Mouse (Mus musculus) mouse trophoblast stem cell (cell line): ENCODE measurements at regions not wholly inside any gene's neighbourhood (a gene's known extent, or its start where the extent isn't known, plus 50 kb on each side); places are given as distances from the start of the nearest gene placed in this dataset.
"Not testable (repeated sequence)": the region's sequence is repeated elsewhere in the genome, so short reads cannot be mapped to it uniquely, and the experiment has no call there.

Source experiments
- in situ Hi-C, 2 experiments: fragments of 300-500 bp; cut with MseI, MboI; formaldehyde crosslinking; loops; 2 replicates in 1 of 2; 3 replicates in 1 of 2; pipeline ENCODE4 v1.15.1; 2025

DNA sequence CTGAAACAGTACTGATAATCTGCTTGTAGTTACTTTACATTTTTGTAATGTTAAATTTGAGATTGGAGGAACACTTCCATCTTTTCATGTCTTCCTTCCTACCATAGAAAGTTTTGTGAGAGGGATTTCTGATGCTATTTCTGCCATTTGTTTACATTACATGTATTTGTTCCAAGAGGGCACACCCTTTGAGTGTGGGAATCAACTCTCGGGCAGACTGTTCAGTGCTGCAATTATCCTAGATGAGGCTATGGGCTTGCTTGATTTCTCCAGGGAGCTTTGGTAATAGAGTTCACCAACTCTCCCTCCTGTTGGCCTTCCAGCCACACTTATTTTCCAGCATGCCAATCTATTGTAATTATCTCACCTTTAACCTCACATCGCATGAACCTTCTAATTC, 52.4 kb downstream of the Gm13691 start:
- in situ Hi-C loops: loop anchor here (25.0 kb wide), 2 partner anchors 370 to 395 kb away; partner anchors contain the start of gene Calcrl (in 1 of the 2)

DNA sequence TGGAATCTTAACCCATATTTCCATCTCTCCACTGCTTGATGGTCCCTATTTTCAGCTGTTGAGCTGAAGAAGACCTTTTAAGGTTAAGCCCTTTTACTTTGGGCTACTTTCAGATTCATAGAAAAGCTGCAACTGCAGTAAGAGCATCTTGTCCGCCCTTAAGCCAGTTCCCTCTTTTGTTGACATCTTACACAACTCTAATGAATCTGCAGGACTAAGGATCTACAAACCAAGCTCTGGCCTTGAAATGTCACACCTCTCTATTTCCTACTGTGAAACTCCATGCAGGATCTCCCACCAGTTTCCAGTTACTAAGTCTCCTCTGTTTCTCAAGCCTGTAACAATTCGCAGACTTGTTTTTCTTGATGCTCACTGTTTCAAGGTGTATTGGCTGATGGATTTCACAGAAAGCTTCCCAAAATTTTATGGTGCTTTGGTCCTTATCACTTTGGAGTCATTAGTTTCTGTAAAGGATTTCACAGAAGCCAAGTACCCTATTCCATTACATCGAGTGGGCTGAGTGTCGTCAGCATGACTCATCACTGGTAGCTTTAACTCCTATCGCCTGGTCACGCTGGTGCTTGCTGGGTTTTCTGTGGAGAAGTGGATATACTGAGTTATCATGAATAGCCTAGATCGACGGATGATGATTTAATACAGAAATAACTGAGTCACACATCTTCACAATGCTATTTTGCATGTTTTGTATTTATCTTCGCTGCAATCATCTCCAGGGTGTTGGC, 58.2 kb downstream of the Gm13691 start:
- in situ Hi-C loops: loop anchor here (25.0 kb wide), 2 partner anchors 364 to 389 kb away; partner anchors contain the start of gene Calcrl (in 1 of the 2)

DNA sequence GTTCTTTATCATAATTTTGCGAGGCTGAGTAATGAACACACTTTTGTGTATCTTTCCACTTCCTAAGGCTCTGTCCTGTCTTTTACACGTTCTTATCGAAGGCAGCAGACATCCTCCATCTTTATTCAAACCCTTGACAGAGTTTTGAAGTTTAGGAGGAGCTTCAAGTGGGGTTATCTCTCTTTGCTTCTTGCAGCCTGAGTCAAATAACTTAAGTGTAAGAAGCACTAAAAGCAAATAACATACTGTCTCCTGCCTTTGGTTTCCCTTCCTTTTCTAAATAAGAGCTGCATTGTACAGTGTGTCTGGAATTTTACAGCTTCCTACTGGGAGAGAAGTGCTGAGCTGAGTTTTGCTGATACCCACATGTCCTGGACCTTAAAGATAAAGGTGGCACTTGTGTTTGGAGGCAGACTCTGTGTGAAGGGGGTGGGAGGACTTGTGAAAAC, 61.6 kb downstream of the Gm13691 start:
- in situ Hi-C loops: no loop called here

DNA sequence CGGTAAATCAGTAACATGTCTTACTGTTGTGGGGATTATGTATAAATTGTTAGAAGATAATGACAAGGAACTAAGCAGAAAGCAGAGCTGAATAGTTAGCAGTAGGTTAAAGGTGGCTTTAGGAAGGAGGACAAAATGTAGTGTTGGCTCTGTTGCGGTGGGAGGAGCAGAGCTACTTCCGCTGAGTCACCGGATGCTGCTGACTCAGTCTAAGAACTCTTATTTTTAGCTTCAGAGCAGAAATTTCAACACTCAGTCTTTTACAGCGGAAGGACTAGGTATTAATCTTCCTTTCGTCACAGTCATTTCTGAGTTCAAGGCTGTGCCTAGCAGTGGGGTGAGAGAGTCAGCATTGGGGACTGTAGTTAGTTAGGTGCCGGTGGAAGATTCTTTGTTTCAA, 68.9 kb downstream of the Gm13691 start:
- in situ Hi-C loops: no loop called here

DNA sequence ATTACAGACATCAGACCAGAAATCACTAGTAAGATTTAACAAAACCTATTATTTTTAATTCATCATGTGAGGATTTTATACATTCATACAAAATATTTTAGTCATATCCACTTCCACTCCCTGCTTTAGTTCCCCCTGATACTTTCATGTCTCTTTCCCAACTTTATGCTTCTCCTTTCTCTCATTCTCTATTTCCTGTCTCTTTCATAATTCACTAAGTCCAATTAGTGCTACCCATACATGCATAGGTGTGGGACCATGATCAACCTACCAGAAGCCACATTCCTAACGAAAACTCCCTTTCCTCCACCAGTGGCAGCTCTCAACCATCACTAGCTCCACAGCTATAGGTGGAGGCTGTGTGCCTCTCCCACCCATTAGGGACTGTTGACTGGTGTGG, 70.9 kb downstream of the Gm13691 start:
- in situ Hi-C loops: no loop called here

DNA sequence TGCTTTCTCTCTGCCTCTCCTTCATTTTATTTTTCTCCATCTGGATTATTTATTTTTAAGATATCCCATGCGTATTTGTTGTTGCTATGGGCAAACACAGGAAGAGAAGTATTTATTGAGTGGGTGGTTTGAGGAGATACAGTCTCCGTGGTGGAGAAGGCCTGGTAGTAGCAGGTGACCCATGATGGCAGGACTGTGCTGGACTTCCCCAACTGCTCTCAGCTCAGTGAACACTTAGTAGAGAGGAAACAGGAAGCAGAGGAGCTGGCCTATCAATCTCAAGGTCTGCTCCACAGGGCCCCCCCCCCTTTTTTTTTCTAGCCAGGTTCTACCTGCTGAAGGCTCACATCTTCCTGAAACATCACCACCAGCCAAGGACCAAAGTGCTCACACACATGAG, 74.0 kb downstream of the Gm13691 start:
- in situ Hi-C loops: no loop called here

DNA sequence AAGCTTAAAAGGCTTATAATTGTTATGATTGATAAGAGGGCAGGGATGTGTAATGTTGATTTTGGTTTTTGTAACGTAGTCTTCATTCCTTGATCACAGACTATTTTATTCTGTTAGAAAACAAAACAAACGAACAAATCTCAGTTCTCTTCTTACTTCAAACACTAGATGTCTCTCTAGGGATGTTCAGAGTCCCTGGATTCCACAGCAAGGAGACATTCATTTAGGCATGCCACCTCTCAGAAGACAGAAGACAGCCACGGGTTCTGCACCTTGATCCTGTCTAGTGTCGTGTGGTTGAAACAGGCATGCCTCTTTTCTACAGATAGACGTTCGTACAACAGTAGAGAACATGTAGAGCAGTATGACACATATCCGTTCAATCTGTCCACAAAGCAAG, 74.7 kb downstream of the Gm13691 start:
- in situ Hi-C loops: no loop called here

DNA sequence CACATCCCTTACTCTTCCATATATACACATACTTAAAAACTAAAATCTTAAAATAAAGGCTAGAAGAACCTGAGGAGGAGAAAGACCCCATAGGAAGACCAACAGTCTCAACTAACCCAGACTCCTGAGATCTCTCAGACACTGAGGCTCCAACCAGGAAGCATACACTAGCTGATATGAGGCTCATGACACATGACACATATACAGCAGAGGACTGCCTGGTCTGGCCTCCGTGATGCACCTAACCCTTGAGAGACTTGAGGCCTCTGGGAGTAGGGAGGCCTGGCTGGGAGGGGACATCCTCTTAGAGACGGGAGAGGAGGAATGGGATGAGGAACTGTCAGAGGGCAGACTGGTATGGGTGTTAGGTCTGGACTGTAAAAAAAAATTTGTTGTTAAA, 75.4 kb downstream of the Gm13691 start:
- in situ Hi-C loops: no loop called here

DNA sequence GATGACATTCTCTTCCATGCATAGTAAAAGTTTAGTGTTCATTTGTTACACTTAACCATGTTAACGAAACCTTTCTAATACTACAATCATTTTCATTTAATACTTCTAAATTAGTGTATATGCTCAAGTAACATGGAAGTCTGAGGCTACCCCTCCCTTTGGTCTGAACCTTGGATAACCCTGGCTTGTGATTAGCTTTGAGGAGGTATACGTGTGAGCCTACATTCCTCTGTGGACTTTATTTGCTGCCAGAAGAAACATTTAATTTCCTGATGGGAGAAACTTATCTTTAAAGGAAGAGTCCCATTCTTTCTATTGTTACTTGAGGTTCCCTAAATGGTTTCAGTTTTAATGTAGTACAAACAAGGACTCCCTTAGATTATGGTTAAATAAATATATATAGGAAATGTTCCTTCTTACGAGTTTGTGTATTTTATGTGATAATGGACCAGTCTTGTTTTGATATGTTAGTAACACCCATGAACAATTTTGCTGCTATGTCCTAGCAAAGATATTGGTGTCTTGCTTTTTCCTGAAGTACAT, 75.9 kb downstream of the Gm13691 start:
- in situ Hi-C loops: no loop called here

DNA sequence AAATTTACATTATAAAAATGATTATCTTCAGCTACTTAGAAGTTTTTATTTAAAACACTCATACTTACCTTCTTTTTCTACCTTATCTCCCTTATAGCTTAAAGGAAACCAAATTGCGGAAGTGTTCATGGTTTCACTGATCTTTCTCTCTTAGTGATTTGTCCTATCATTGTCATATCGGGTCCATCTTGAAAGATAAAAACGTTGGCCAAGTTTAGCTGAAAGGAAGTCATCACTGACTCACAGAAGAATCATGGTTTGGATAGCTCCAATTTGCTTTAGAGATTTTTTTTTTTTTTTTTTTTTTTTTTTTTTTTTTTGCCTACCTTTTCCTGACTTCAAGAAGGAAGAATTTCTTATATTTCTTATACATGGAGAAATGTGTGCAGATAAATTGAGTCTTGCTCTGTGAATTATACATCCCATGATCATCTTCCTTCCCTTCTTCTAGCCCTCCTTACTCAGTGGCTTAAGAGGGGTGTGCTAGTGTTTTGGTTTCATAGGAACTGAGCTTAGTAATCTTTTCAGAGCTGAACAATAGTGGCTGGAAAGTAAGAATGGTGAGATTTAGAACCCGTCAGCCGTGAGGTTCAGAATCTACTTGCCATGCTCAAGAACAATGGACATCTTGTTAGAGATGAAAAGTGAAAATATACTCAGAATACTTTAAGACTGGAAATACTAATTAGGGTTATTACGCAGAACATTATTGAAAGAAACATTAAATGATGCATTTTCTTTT, 76.6 kb downstream of the Gm13691 start:
- in situ Hi-C loops: no loop called here

DNA sequence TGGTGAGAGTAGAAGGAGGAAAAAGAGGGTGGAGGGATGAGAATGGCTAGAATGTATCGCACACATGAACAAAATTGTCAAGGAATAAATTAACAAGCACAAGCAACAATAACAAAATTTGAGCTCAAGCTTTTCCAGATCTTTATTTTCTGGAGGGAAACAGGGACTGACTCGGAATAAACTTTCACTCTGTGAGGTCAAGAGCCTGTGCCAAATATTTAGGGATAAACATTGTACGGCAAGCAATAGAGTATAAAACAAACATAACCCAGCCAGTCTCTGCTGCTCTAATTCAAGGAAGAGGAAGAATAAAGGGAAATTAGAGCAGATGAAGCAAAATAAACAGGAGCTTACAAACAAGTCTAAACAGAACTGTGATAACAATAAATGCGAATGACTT, 78.3 kb downstream of the Gm13691 start:
- in situ Hi-C loops: no loop called here

DNA sequence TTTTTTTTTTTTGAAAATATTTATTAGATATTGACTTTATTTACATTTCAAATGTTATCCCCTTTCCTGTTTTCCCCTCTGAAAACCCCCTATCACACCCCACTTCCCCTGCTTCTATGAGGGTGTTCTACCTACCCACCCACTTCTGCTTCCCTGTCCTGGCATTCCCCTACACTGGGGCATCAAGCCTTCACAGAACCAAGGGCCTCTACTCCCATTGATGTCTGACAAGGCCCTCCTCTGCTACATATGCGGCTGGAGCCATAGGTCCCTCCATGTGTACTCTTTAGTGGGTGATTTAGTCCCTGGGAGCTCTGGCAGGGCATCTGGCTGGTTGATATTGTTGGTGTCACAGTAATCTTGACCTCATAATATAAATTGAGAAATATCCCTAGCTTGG, 79.1 kb downstream of the Gm13691 start:
- in situ Hi-C loops: not testable (repeated sequence)

DNA sequence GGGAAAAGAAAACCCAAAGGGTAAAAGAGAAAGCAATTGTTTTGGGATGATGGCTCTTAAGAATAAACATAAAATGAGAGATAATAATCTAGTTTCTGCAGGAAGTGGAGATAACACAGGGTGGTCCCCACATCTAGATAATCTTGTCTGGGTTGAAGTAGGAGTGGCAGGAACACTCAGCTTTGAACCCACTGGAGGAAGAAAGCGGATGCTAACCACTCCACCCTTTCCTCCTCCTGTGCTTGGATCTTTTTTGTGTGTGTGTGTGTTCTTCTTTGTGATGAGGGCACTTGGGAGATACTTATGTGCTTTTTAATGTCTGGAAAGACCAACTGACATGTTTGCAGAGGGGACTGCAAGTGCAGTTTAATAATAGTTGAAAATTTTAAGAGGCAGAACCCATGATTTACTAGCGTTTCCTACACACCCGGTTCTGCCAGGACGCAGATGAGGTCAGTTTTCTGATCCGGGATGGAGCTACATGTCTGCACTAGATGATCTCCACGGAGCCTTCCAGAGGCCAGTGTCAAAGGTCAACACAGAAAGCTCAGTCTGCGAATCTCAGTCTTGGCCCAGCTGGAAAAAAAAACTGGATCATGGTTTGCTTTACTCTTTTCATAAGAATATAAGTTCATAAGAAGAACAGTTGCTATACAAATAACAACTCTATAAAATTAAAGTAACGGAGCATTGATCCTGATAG, 82.7 kb downstream of the Gm13691 start:
- in situ Hi-C loops: no loop called here

DNA sequence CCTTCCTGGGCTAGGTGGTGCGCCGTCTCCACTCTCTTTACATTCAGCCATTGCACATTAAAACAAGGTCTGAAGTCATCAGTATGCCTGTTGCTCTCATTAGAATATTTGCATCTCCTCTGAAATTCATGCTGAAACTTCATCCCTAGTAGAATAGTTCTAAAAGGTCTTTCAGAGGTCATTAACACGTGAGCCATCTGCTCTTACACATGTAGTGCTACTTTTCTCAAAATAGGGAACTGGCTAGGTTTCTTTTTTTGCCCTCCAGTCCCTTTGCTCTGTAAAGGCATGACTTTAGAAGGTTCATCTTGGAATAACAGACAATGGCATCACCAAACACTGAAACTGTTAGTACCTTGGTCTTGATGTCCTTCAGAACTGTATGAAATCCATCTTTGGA, 85.6 kb downstream of the Gm13691 start:
- in situ Hi-C loops: no loop called here

DNA sequence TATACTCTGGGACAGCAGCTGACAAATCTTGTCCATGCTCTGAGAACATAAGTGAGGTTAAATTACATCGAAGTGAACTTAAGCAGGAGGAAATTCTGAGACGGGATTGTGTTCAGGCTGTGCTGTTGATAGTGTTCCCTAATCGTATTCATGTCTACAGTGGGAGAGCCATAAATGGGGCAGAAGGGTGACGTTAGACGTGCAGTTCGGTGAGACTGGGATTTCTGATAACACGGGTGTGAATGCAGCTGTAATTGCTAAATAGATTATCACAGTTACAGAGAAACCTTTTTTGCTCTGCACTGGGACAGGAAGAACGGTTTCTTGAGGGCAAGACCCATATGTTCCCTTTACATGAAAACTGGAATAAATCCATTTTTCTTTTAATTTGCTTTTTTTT, 88.9 kb downstream of the Gm13691 start:
- in situ Hi-C loops: no loop called here

DNA sequence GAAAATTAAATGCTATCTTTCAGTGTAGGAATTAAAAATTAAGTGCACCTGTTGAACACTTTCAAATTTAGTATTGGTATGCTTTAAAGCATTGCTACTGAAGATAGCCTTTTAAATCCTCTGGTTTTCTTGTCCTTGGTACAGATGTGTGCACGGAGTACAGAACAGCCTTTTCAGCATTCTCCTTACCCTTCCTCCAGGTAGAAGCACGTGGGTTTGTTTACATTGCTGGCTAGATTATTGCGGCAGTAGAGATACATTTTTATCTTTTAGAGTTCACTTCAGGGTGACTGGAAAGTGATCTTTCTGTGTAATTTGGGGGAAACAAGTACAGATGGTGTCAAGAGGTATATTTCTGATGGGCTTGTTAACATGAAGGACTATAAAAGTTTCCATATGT, 89.9 kb downstream of the Gm13691 start:
- in situ Hi-C loops: no loop called here

DNA sequence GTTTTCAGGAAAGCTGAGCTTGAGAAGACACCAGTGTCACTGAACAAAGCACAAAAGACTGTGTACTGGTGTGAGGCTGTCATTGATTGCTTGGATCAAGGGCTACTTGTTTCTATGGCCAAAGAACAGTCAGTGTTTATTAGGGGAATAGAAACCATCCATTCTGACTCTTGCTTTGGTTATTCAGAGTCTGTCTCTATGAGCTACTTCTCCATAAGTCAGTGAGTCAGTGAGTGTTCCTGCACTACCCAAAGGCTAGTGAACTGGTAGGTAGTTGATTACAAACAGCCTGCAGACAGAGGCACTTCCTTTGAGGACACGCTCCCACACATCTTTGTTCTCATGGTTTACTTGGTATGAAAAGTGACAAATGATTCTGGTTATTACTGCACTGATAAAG, 104.4 kb downstream of the Gm13691 start:
- in situ Hi-C loops: no loop called here

DNA sequence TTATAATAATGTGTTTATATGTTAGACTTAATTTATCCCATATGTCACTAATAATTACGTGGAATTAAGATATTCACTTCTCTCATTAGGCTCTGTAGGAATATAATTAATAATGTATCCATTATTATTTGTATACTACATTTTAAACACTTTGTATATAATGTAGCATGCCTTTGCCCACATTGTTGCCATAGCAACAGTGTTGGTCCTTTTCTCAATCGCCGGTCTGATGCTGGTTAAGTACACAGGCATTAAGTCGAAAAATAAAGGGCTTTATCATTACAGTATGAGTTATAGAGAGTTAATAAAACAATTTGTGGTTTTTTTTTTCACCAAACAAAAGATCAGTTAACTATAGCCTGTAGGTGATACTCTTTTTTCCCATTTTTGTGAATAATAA, 108.4 kb downstream of the Gm13691 start:
- in situ Hi-C loops: no loop called here

DNA sequence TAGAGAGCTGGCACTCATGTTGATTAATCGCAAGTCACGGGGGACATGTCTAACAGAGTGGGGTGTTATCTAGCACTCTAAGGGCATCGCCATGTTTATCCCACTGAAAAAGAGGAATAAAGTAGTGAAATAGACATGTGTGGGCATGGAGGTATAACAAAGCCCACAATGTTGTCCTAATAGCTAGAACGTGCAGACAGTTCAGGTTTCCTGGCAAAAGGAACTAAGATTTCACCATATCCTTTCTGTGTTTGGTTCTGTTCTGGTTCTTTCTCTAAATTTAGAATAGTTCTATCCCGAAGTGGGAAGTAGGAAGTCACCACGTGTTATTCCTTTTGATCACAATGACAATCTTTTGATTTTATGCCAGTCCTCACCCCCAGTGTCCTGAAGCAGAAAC, 123.2 kb downstream of the Gm13691 start:
- in situ Hi-C loops: no loop called here

DNA sequence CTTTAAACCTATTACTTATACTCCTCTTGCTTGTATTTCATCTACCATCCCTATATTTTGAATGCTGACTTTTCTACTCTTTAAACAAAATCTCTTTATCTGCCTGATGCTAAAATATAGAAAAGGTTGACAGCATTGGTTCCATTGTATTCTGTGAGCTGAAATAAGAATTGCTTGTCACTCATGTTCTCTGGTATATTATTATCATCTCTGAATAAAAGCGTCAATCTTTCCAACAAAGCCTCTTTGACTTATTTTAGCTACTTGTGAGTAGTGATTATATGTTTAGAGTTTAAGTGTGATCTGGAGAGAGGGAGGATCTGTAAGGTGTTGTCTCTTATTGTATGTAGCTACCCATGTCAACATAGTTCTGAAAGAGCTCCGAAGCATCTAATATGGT, 129.5 kb downstream of the Gm13691 start:
- in situ Hi-C loops: no loop called here

DNA sequence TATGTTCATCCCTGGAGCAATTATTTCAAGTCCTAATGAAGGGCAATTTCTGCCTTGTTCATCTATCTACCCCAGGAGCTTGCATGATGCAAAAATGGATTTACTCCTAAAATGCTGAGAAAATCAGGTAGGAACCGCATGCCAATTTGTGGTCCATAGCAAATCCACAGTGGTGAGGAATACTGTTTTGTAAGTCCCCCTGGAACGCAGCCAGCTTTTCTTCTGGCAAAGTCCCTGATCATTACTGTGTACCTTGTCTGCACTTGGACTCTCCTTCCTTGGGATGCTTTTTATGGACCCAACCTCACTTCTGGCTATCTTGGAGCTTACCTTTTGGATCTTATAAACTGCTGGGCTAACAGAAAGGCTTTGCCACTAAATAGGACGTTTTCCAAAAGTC, 137.2 kb downstream of the Gm13691 start:
- in situ Hi-C loops: no loop called here

DNA sequence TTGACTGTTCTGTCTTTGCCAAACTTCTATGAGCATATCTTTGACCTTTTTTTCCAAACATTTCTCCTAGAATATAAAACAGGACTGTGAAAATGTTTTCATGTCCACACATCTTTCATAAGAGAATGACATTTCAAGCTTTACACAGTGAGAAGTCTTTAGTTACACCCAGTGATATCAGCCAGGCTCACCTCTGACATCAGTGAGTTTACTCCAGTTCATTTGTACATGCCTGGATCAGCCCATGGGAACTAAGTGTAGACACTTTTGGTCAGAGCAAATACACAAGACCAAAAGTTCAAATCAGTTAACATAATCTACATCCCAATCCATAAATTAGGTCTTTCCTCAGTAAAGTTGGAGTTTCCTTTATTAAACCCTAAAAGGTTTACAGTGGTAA, 171.4 kb downstream of the Gm13691 start:
- in situ Hi-C loops: no loop called here
